Mouse (Mus musculus) hindbrain, embryonic 14.5 days (tissue): ENCODE results near the gene Slc6a6. TPM values are rescaled to one million over a fixed set of nuclear protein-coding genes. Genes with fewer than 3 reads are reported as not detected.
A peak's percentile ranks its signal among the peaks of the same experiment; 100 is the strongest.

Source experiments
- ATAC-seq: fragments of 200-750 bp; cut with Nextera tagmentation; 2 replicates; pipeline ENCODE4 v1.8.0; 2017; ENCODE audit warnings: moderate number of reproducible peaks, mild to moderate bottlenecking, moderate TSS enrichment, moderate library complexity; ENCODE audit not compliant: low FRiP score
- DNase-seq: peaks from one replicate; pipeline ENCODE4 v3.0.0-alpha.2; 2015; ENCODE audit warnings: low spot score
- H3K27ac ChIP-seq: fragments of 300-500 bp; sonication (generic); 2 replicates; pipeline ENCODE4 v1.5.1; 2014; ENCODE audit warnings: mild to moderate bottlenecking, moderate library complexity
- H3K27me3 ChIP-seq: fragments of 300-500 bp; sonication (generic); 2 replicates; pipeline ENCODE4 v1.6.1; 2014; ENCODE audit warnings: mild to moderate bottlenecking, low read length, mixed read lengths; ENCODE audit not compliant: control insufficient read depth, insufficient read depth
- H3K36me3 ChIP-seq: fragments of 300-500 bp; sonication (generic); replicated peaks from 2 replicates; pipeline ENCODE4 v1.6.1; 2014; ENCODE audit not compliant: control insufficient read depth, insufficient read depth
- H3K4me1 ChIP-seq: fragments of 300-500 bp; sonication (generic); replicated peaks from 2 replicates; pipeline ENCODE4 v1.6.1; 2014; ENCODE audit warnings: antibody characterized with exemption, low read length, mixed read lengths; ENCODE audit not compliant: control insufficient read depth, insufficient read depth
- H3K4me2 ChIP-seq: fragments of 300-500 bp; sonication (generic); replicated peaks from 2 replicates; pipeline ENCODE4 v1.6.1; 2014; ENCODE audit warnings: mild to moderate bottlenecking, moderate library complexity
- H3K4me3 ChIP-seq: fragments of 300-500 bp; sonication (generic); replicated peaks from 2 replicates; pipeline ENCODE4 v1.5.1; 2014; ENCODE audit warnings: mild to moderate bottlenecking, low read length
- H3K9ac ChIP-seq: fragments of 300-500 bp; sonication (generic); 2 replicates; pipeline ENCODE4 v1.6.1; 2014
- H3K9me3 ChIP-seq: fragments of 300-500 bp; sonication (generic); 2 replicates; pipeline ENCODE4 v1.6.1; 2016; ENCODE audit warnings: low read length; ENCODE audit not compliant: control insufficient read depth
- WGBS: fragments of 180-500 bp; shearing (Covaris S2); extraction: QIAGEN DNeasy Blood & Tissue Kit; methylation state at CpG from one replicate; pipeline ENCODE4 v1.1.7; 2014; 5-methylcytosine and 5-hydroxymethylcytosine counted together
- polyA plus RNA-seq: library from polyadenylated mRNA; unstranded; fragments of >200 nt; fragmentation: Nextera tagmentation; extraction: Ambion mirVana; gene quantifications from 2 replicates; pipeline ENCODE4 v1.2.1, GENCODE M21; 2014

The Slc6a6 gene
- polyA plus RNA-seq, 1 experiment from 2014 or later: 98.5 TPM

- Histone ChIP-seq H3K27me3 (no peaks in the 10 kb centered on the region), H3K36me3 (peaks cover 13% of the 10 kb centered on the region), H3K9me3 (no peaks in the 10 kb centered on the region), H3K9ac (no peak overlapping the region), H3K4me1 (peaks cover 50% of the 10 kb centered on the region), H3K4me3 (no peak overlapping the region), H3K27ac (no peak overlapping the region), H3K4me2 (no peak overlapping the region)
- DNase-seq: no peak
- WGBS: 54% methylated on average over 7 of the region's 7 CpGs
- no peak for ATAC-seq
Measured at GRCm38 (mm10) chr6:91690222-91690621, 6.4 kb downstream of the Slc6a6 start.

GRCm38 (mm10) chr6:91690646-91691045 is 6.8 kb downstream of the Slc6a6 start:
- Histone ChIP-seq H3K27ac (no peak overlapping the region), H3K36me3 (peaks cover 13% of the 10 kb centered on the region), H3K4me1 (peaks cover 46% of the 10 kb centered on the region), H3K27me3 (no peaks in the 10 kb centered on the region), H3K4me3 (no peak overlapping the region), H3K9me3 (no peaks in the 10 kb centered on the region), H3K9ac (no peak overlapping the region), H3K4me2 (no peak overlapping the region)
- WGBS: 95% methylated on average over 7 of the region's 7 CpGs
- no peak for ATAC-seq
- no peak for DNase-seq

DNA sequence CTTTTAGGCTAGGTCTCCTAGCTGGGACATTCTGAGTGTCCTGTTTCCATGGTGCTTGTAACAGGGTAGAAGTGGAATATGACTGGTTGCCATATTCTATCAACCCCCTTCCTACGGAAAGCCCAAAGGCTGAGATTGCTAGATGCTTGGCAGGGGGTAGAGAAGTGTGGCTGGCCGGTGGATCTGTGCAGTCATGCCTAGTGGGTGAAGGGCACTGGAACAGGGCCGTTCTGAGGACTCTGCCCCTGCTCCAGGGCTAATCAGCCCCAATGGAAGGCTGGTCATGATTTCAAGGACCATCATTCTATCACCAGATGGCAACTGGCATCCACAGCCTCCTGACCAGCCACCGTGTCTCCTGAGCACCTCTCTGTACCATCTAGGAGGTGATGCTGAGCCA is 7.7 kb downstream of the Slc6a6 start:
- no peak overlapping the region for H3K4me2 ChIP-seq
- H3K27me3 ChIP-seq: no peaks in the 10 kb centered on the region
- H3K36me3 ChIP-seq: peaks cover 13% of the 10 kb centered on the region
- peaks cover 37% of the 10 kb centered on the region for H3K4me1 ChIP-seq
- ATAC-seq: no peak
- 91% methylated on average over 4 of the region's 4 CpGs for WGBS
- no peak for DNase-seq
- H3K4me3 ChIP-seq: no peak overlapping the region
- no peaks in the 10 kb centered on the region for H3K9me3 ChIP-seq
- no peak overlapping the region for H3K9ac ChIP-seq
- no peak overlapping the region for H3K27ac ChIP-seq

DNA sequence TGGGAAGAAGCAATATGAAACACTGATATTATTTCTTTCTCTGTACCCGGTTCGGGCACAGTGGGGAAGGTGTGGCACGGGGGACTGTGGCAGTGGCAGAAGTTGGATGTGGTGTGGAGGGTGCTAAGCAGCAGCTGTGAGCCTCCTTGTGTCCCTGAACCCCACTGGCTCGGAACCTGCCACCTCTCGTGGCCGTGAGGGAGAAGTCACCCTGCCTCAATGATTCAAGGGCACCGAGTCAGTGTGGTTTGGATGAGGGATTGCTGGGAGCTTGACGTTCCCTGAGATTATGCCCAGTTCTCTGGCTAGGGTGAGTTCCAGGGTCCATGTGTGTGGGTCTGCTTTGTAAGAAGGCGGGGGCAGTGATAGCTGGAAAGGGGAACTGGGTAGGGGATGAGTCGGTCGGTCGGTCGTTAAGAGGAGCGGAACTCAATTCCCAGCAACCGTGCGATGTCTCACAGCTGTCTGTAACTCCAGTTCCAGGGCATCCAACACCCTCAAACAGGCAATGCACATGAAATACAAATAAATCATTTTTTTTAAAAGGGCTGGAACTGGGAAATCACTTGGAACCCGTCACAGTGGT is 9.5 kb downstream of the Slc6a6 start:
- peaks cover 25% of the 10 kb centered on the region for H3K4me1 ChIP-seq
- ATAC-seq: no peak
- 87% methylated on average over 17 of the region's 17 CpGs for WGBS

GRCm38 (mm10) chr6:91694610-91695009 is 10.8 kb downstream of the Slc6a6 start:
- Histone ChIP-seq H3K27ac (no peak overlapping the region), H3K27me3 (no peaks in the 10 kb centered on the region), H3K4me1 (peaks cover 17% of the 10 kb centered on the region), H3K9me3 (no peaks in the 10 kb centered on the region), H3K4me3 (no peak overlapping the region), H3K4me2 (no peak overlapping the region), H3K36me3 (peaks cover 19% of the 10 kb centered on the region), H3K9ac (no peak overlapping the region)
- ATAC-seq (peak; percentile 44; the same call in 1 of the 2 replicates), DNase-seq (no peak)
- WGBS: 48% methylated on average over 7 of the region's 7 CpGs

More for the DNA sequence above, 9.5 kb downstream of the Slc6a6 start:
- Histone ChIP-seq H3K27me3 (no peaks in the 10 kb centered on the region), H3K9ac (no peak overlapping the region), H3K9me3 (no peaks in the 10 kb centered on the region), H3K36me3 (peaks cover 13% of the 10 kb centered on the region), H3K4me3 (no peak overlapping the region), H3K4me2 (no peak overlapping the region), H3K27ac (no peak overlapping the region)
- no peak for DNase-seq

GRCm38 (mm10) chr6:91698831-91699230 is 15.0 kb downstream of the Slc6a6 start:
- no peaks in the 10 kb centered on the region for H3K9me3 ChIP-seq
- no peak overlapping the region for H3K9ac ChIP-seq
- no peak overlapping the region for H3K4me2 ChIP-seq
- H3K36me3 ChIP-seq: peaks cover 46% of the 10 kb centered on the region
- ATAC-seq (no peak), DNase-seq (no peak)
- no peak overlapping the region for H3K27ac ChIP-seq
- H3K4me1 ChIP-seq: peaks cover 10% of the 10 kb centered on the region
- no peak overlapping the region for H3K4me3 ChIP-seq
- H3K27me3 ChIP-seq: no peaks in the 10 kb centered on the region
- 68% methylated on average over 1 of the region's 1 CpGs for WGBS

- Histone ChIP-seq H3K4me1 (peaks cover 6% of the 10 kb centered on the region), H3K27ac (no peak overlapping the region), H3K9ac (no peak overlapping the region), H3K4me3 (no peak overlapping the region), H3K4me2 (no peak overlapping the region), H3K36me3 (peaks cover 54% of the 10 kb centered on the region), H3K9me3 (no peaks in the 10 kb centered on the region), H3K27me3 (no peaks in the 10 kb centered on the region)
- no peak for DNase-seq
- no peak for ATAC-seq
- WGBS: 90% methylated on average over 4 of the region's 4 CpGs
Measured at GRCm38 (mm10) chr6:91699482-91700200, 15.8 kb downstream of the Slc6a6 start.

DNA sequence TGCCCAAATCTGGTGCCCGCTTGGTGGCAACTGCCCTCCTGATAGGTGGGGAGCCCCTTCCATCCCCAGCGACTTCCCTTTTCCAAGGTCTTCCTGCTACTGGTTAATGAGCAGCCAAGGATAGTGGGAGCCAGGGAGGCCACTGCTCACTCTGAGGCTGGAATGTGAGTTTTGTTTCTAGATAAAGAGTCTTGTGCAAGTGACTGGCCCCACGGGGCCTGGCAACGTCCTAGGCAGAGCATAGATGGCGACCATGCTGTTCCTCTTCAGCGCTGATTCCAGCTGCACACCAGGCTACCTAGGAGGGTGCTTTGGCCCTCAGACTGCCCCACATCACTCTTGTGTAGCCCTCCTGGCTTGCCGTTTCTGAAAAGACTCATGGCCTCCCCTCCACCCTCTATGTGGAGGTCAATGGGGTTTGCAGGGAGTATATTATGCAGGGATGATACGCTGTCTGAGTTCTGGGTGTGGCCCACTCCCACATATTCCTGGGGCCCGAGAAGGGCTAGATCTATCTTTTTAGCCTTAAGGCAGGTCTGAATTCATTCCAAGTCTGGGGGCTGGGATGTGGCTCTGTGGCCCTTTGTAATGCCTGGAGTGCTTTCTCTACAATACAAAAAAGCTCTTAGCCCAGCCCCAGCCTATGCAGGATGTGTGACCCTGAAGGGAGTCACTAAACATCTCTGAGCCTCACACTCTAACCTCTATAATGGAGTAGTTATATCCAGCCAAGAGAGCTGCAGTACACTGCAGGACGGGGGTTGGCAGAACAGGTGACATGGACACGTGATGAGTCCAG is 17.2 kb downstream of the Slc6a6 start:
- Histone ChIP-seq H3K27ac (no peak overlapping the region), H3K4me2 (no peak overlapping the region), H3K4me3 (no peak overlapping the region), H3K9me3 (no peaks in the 10 kb centered on the region), H3K36me3 (peaks cover 65% of the 10 kb centered on the region), H3K9ac (no peak overlapping the region), H3K4me1 (no peaks in the 10 kb centered on the region), H3K27me3 (no peaks in the 10 kb centered on the region)
- no peak for ATAC-seq
- WGBS: 65% methylated on average over 11 of the region's 11 CpGs
- no peak for DNase-seq

DNA sequence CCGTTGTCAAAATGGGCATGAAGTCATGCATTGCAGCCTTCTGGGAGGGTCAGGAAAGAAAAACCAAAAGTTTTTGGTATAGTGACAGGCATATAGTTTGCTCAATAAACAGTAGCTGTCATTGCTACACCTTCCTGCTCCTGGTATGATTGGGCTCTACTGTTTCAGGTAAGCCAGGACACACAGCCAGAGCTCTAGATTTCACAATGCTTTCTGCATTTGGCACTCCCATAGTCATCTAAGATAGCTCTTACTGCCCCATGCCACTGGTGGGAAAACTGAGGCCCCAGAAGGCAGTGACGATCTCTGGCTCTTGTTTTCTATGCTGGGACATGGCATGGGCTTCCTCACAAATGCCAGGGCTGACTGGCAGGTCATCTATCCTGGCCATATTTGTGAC is 19.6 kb downstream of the Slc6a6 start:
- H3K4me3 ChIP-seq: no peak overlapping the region
- no peak overlapping the region for H3K4me2 ChIP-seq
- H3K9ac ChIP-seq: no peak overlapping the region
- H3K9me3 ChIP-seq: no peaks in the 10 kb centered on the region
- DNase-seq: no peak
- H3K4me1 ChIP-seq: peaks cover 18% of the 10 kb centered on the region
- peaks cover 69% of the 10 kb centered on the region for H3K36me3 ChIP-seq
- ATAC-seq: no peak
- 95% methylated on average over 2 of the region's 2 CpGs for WGBS
- no peak overlapping the region for H3K27ac ChIP-seq
- no peaks in the 10 kb centered on the region for H3K27me3 ChIP-seq
